Mouse (Mus musculus): ENCODE measurements at regions not wholly inside any gene's neighbourhood (a gene's known extent, or its start where the extent isn't known, plus 50 kb on each side); places are given as distances from the start of the nearest gene placed in this dataset.

- TF ChIP-seq POLR2A (IDR thresholded peaks at IDR 0.05; ENCODE audit: low read depth, low read length) (no peak), CTCF (IDR thresholded peaks at IDR 0.05; ENCODE audit: borderline replicate concordance, insufficient read depth, low read length) (no peak)
- Histone ChIP-seq H3K4me1 (ENCODE audit: control insufficient read depth, insufficient read depth, low read length) (no peaks in the 10 kb centered on the region), H3K4me3 (ENCODE audit: insufficient read depth, low read length) (no peak overlapping the region), H3K27ac (ENCODE audit: insufficient read depth, low read length) (no peak overlapping the region; the same call in 1 of the 2 replicates)
These were observed 111.0 kb upstream of the Psmd7 start for GRCm38 (mm10) chr8:107699307-107699706.

GRCm38 (mm10) chr8:107699759-107700158, 111.5 kb upstream of the Psmd7 start:
- TF ChIP-seq CTCF (IDR thresholded peaks at IDR 0.05; ENCODE audit: borderline replicate concordance, insufficient read depth, low read length) (no peak), POLR2A (IDR thresholded peaks at IDR 0.05; ENCODE audit: low read depth, low read length) (no peak)
- Histone ChIP-seq H3K4me1 (ENCODE audit: control insufficient read depth, insufficient read depth, low read length) (no peaks in the 10 kb centered on the region), H3K27ac (ENCODE audit: insufficient read depth, low read length) (peak overlapping the region; percentile 57; the same call in 1 of the 2 replicates), H3K4me3 (ENCODE audit: insufficient read depth, low read length) (no peak overlapping the region)

- Histone ChIP-seq H3K4me3 (ENCODE audit: insufficient read depth, low read length) (no peak overlapping the region), H3K27ac (ENCODE audit: insufficient read depth, low read length) (no peak overlapping the region), H3K4me1 (ENCODE audit: control insufficient read depth, insufficient read depth, low read length) (no peaks in the 10 kb centered on the region)
- TF ChIP-seq CTCF (IDR thresholded peaks at IDR 0.05; ENCODE audit: borderline replicate concordance, insufficient read depth, low read length) (no peak), POLR2A (IDR thresholded peaks at IDR 0.05; ENCODE audit: low read depth, low read length) (no peak)
These were observed 127.6 kb upstream of the Psmd7 start for GRCm38 (mm10) chr8:107715901-107716300.

GRCm38 (mm10) chr8:107717856-107718255, 129.6 kb upstream of the Psmd7 start:
- Histone ChIP-seq H3K4me3 (ENCODE audit: insufficient read depth, low read length) (no peak overlapping the region), H3K4me1 (ENCODE audit: control insufficient read depth, insufficient read depth, low read length) (no peaks in the 10 kb centered on the region), H3K27ac (ENCODE audit: insufficient read depth, low read length) (no peak overlapping the region)
- no peak for TF ChIP-seq CTCF (IDR thresholded peaks at IDR 0.05; ENCODE audit: borderline replicate concordance, insufficient read depth, low read length)
- no peak for TF ChIP-seq POLR2A (IDR thresholded peaks at IDR 0.05; ENCODE audit: low read depth, low read length)

GRCm38 (mm10) chr8:107719656-107720055, 131.4 kb upstream of the Psmd7 start:
- Histone ChIP-seq H3K4me3 (ENCODE audit: insufficient read depth, low read length) (no peak overlapping the region), H3K4me1 (ENCODE audit: control insufficient read depth, insufficient read depth, low read length) (no peaks in the 10 kb centered on the region), H3K27ac (ENCODE audit: insufficient read depth, low read length) (no peak overlapping the region)
- TF ChIP-seq CTCF (IDR thresholded peaks at IDR 0.05; ENCODE audit: borderline replicate concordance, insufficient read depth, low read length) (no peak), POLR2A (IDR thresholded peaks at IDR 0.05; ENCODE audit: low read depth, low read length) (no peak)

- TF ChIP-seq POLR2A (IDR thresholded peaks at IDR 0.05; ENCODE audit: low read depth, low read length), result no peak
- TF ChIP-seq CTCF (IDR thresholded peaks at IDR 0.05; ENCODE audit: borderline replicate concordance, insufficient read depth, low read length), result no peak
- H3K27ac ChIP-seq (ENCODE audit: insufficient read depth, low read length), result no peak overlapping the region
- H3K4me3 ChIP-seq (ENCODE audit: insufficient read depth, low read length), result no peak overlapping the region
- no peaks in the 10 kb centered on the region for H3K4me1 ChIP-seq (ENCODE audit: control insufficient read depth, insufficient read depth, low read length)
These were observed 138.5 kb upstream of the Psmd7 start for GRCm38 (mm10) chr8:107726716-107727115.

- Histone ChIP-seq H3K4me1 (ENCODE audit: control insufficient read depth, insufficient read depth, low read length) (no peaks in the 10 kb centered on the region), H3K27ac (ENCODE audit: insufficient read depth, low read length) (no peak overlapping the region), H3K4me3 (ENCODE audit: insufficient read depth, low read length) (no peak overlapping the region)
- TF ChIP-seq POLR2A (IDR thresholded peaks at IDR 0.05; ENCODE audit: low read depth, low read length), result no peak
- TF ChIP-seq CTCF (IDR thresholded peaks at IDR 0.05; ENCODE audit: borderline replicate concordance, insufficient read depth, low read length), result no peak
These were observed 139.0 kb upstream of the Psmd7 start for GRCm38 (mm10) chr8:107727276-107727675.

GRCm38 (mm10) chr8:107739091-107739490, 150.8 kb upstream of the Psmd7 start:
- TF ChIP-seq POLR2A (IDR thresholded peaks at IDR 0.05; ENCODE audit: low read depth, low read length) (no peak), CTCF (IDR thresholded peaks at IDR 0.05; ENCODE audit: borderline replicate concordance, insufficient read depth, low read length) (no peak)
- no peak overlapping the region for H3K4me3 ChIP-seq (ENCODE audit: insufficient read depth, low read length)
- no peak overlapping the region for H3K27ac ChIP-seq (ENCODE audit: insufficient read depth, low read length)
- H3K4me1 ChIP-seq (ENCODE audit: control insufficient read depth, insufficient read depth, low read length), result no peaks in the 10 kb centered on the region

GRCm38 (mm10) chr8:107757083-107757482, 168.8 kb upstream of the Psmd7 start:
- TF ChIP-seq CTCF (IDR thresholded peaks at IDR 0.05; ENCODE audit: borderline replicate concordance, insufficient read depth, low read length) (no peak), POLR2A (IDR thresholded peaks at IDR 0.05; ENCODE audit: low read depth, low read length) (no peak)
- H3K4me3 ChIP-seq (ENCODE audit: insufficient read depth, low read length), result no peak overlapping the region
- no peaks in the 10 kb centered on the region for H3K4me1 ChIP-seq (ENCODE audit: control insufficient read depth, insufficient read depth, low read length)
- no peak overlapping the region for H3K27ac ChIP-seq (ENCODE audit: insufficient read depth, low read length)

- TF ChIP-seq CTCF (IDR thresholded peaks at IDR 0.05; ENCODE audit: borderline replicate concordance, insufficient read depth, low read length), result no peak
- no peak for TF ChIP-seq POLR2A (IDR thresholded peaks at IDR 0.05; ENCODE audit: low read depth, low read length)
- no peaks in the 10 kb centered on the region for H3K4me1 ChIP-seq (ENCODE audit: control insufficient read depth, insufficient read depth, low read length)
- H3K4me3 ChIP-seq (ENCODE audit: insufficient read depth, low read length), result no peak overlapping the region
- no peak overlapping the region for H3K27ac ChIP-seq (ENCODE audit: insufficient read depth, low read length)
These were observed 170.4 kb upstream of the Psmd7 start for GRCm38 (mm10) chr8:107758637-107759036.

- no peak overlapping the region for H3K4me3 ChIP-seq (ENCODE audit: insufficient read depth, low read length)
- TF ChIP-seq CTCF (IDR thresholded peaks at IDR 0.05; ENCODE audit: borderline replicate concordance, insufficient read depth, low read length) (no peak), POLR2A (IDR thresholded peaks at IDR 0.05; ENCODE audit: low read depth, low read length) (no peak)
- H3K27ac ChIP-seq (ENCODE audit: insufficient read depth, low read length), result no peak overlapping the region
- no peaks in the 10 kb centered on the region for H3K4me1 ChIP-seq (ENCODE audit: control insufficient read depth, insufficient read depth, low read length)
These were observed 165.5 kb upstream of the Zfhx3 start for GRCm38 (mm10) chr8:107776906-107777305.

Measured in embryonic fibroblast, embryonic 13.5 days (primary cell).